ENCODE assay signal across 8 mouse cellular contexts in the genomic region with DNA sequence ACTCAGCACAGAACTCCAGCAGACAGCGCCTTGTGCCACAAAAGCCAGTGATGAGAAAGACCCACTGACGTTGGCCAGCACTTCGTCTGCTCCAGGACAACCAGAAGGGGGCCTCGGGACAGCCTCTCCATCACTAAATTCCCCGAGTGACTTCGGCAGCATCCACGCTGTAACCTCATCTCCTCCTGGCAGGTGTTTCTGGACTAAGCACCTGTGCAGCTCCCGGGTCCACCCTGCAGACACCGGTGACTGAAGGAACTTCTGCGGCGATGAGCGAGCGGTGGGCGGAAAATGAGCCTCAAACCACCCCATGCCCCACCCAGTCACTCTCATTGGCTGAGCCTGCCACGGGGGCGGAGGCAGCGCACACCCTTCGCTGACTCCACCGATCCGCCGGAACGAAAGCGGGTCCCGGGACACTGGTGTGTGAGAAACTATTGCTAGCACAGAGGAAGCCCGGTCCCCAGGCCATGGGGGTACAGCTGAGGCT. TPM values are rescaled to one million over a fixed set of nuclear protein-coding genes. Genes with fewer than 3 reads are reported as not detected.
DNase-seq lines count a peak whose midpoint lies in the region; ATAC-seq and TF ChIP-seq lines count a peak whose summit lies in the region.

A gene (plus strand): TSS at position 378 of the 490 bp plus-strand sequence.

- TF ChIP-seq CTCF in E14TG2a.4 (conservative IDR thresholded peaks at IDR 0.05; ENCODE audit: low read length), result no peak

- peak; percentile 36 for DNase-seq in adrenal gland, adult 8-10 months
- peak; percentile 88 for DNase-seq in forebrain, embryonic 11.5 days (ENCODE audit: low spot score)
- peak; percentile 23 to 66 for DNase-seq in spleen, postnatal 10 days (ENCODE audit: low spot score in 2 of 2)
- DNase-seq in cerebellum, adult 9-11 months, result no peak

- 1% methylated on average over 25 of the region's 25 CpGs for WGBS in forebrain, embryonic 11.5 days
- 0% methylated on average over 25 of the region's 25 CpGs for WGBS in hindbrain, embryonic 12.5 days
- WGBS in limb, embryonic 15.5 days, result under 1% methylated on average over 25 of the region's 25 CpGs
- under 1% methylated on average over 25 of the region's 25 CpGs for WGBS in midbrain, embryonic 16.5 days

- peak within 1 kb of the TSS; percentile 32; the same call in 1 of the 2 replicates for H3K9ac ChIP-seq in forebrain, embryonic 11.5 days (ENCODE audit: low read length)
- H3K9ac ChIP-seq in hindbrain, embryonic 12.5 days, result 0 out of 2 replicates have a peak within 1 kb of the TSS, but pooled peaks have one; percentile 27
- H3K9ac ChIP-seq in limb, embryonic 15.5 days, result peak within 1 kb of the TSS; percentile 42
- peak within 1 kb of the TSS; percentile 52 for H3K9ac ChIP-seq in midbrain, embryonic 16.5 days (ENCODE audit: low read depth, low read length)

- no peaks in the 10 kb centered on the region for H3K9me3 ChIP-seq in E14TG2a.4 (ENCODE audit: low read length)
- H3K9me3 ChIP-seq in forebrain, embryonic 11.5 days (ENCODE audit: control insufficient read depth, low read length), result no peaks in the 10 kb centered on the region
- no peaks in the 10 kb centered on the region for H3K9me3 ChIP-seq in hindbrain, embryonic 12.5 days (replicated peaks)
- no peaks in the 10 kb centered on the region for H3K9me3 ChIP-seq in limb, embryonic 15.5 days
- H3K9me3 ChIP-seq in midbrain, embryonic 16.5 days (replicated peaks; ENCODE audit: control insufficient read depth, low read length, poor library complexity, severe bottlenecking), result no peaks in the 10 kb centered on the region

- H3K36me3 ChIP-seq in E14TG2a.4 (ENCODE audit: insufficient read depth, low read length), result no peaks in the 10 kb centered on the region
- H3K36me3 ChIP-seq in forebrain, embryonic 11.5 days (ENCODE audit: control insufficient read depth, insufficient read depth, low read length), result no peaks in the 10 kb centered on the region
- H3K36me3 ChIP-seq in hindbrain, embryonic 12.5 days, result no peaks in the 10 kb centered on the region
- no peaks in the 10 kb centered on the region for H3K36me3 ChIP-seq in limb, embryonic 15.5 days
- no peaks in the 10 kb centered on the region for H3K36me3 ChIP-seq in midbrain, embryonic 16.5 days (ENCODE audit: control insufficient read depth, insufficient read depth, low read length)

- peak; percentile 96 for ATAC-seq in forebrain, embryonic 11.5 days (replicated peaks; ENCODE audit: low FRiP score)
- ATAC-seq in hindbrain, embryonic 12.5 days (ENCODE audit: low FRiP score), result peak; percentile 95
- ATAC-seq in limb, embryonic 15.5 days (ENCODE audit: insufficient number of reproducible peaks, low FRiP score, low TSS enrichment, low read depth), result peak; percentile 84
- peak; percentile 91 for ATAC-seq in midbrain, embryonic 16.5 days

- H3K27ac ChIP-seq in forebrain, embryonic 11.5 days (ENCODE audit: low read depth, low read length), result no peak within 1 kb of the TSS
- no peak within 1 kb of the TSS for H3K27ac ChIP-seq in hindbrain, embryonic 12.5 days
- no peak within 1 kb of the TSS for H3K27ac ChIP-seq in limb, embryonic 15.5 days
- no peak within 1 kb of the TSS for H3K27ac ChIP-seq in midbrain, embryonic 16.5 days (ENCODE audit: low read length)

- peaks cover 47% of the 10 kb centered on the region for H3K27me3 ChIP-seq in E14TG2a.4 (ENCODE audit: insufficient read depth, low read length)
- H3K27me3 ChIP-seq in forebrain, embryonic 11.5 days (ENCODE audit: control insufficient read depth, insufficient read depth, low read length), result peaks cover 12% of the 10 kb centered on the region
- H3K27me3 ChIP-seq in hindbrain, embryonic 12.5 days, result peaks cover 39% of the 10 kb centered on the region
- H3K27me3 ChIP-seq in limb, embryonic 15.5 days, result peaks cover 28% of the 10 kb centered on the region
- peaks cover 10% of the 10 kb centered on the region for H3K27me3 ChIP-seq in midbrain, embryonic 16.5 days (ENCODE audit: control insufficient read depth, insufficient read depth, low read depth, low read length)

- H3K4me1 ChIP-seq in E14TG2a.4 (replicated peaks; ENCODE audit: low read depth, low read length), result peaks cover 22% of the 10 kb centered on the region
- 0 out of 2 replicates have a peak, but pooled peaks cover 2% of the 10 kb centered on the region for H3K4me1 ChIP-seq in forebrain, embryonic 11.5 days (replicated peaks; ENCODE audit: control insufficient read depth, insufficient read depth, low read length)
- peaks cover 8% of the 10 kb centered on the region for H3K4me1 ChIP-seq in hindbrain, embryonic 12.5 days
- H3K4me1 ChIP-seq in limb, embryonic 15.5 days, result peaks cover 13% of the 10 kb centered on the region
- H3K4me1 ChIP-seq in midbrain, embryonic 16.5 days (ENCODE audit: control insufficient read depth, insufficient read depth, low read length), result peaks cover 11% of the 10 kb centered on the region; the same call in 1 of the 2 replicates

- H3K4me2 ChIP-seq in forebrain, embryonic 11.5 days (ENCODE audit: low read depth, low read length, severe bottlenecking), result peak within 1 kb of the TSS; percentile 92
- peak within 1 kb of the TSS; percentile 95 for H3K4me2 ChIP-seq in hindbrain, embryonic 12.5 days (replicated peaks)
- peak within 1 kb of the TSS; percentile 81 for H3K4me2 ChIP-seq in limb, embryonic 15.5 days
- peak within 1 kb of the TSS; percentile 99 for H3K4me2 ChIP-seq in midbrain, embryonic 16.5 days (ENCODE audit: low read length)

- peak within 1 kb of the TSS; percentile 80 for H3K4me3 ChIP-seq in E14TG2a.4 (replicated peaks; ENCODE audit: low read length)
- peak within 1 kb of the TSS; percentile 35 for H3K4me3 ChIP-seq in forebrain, embryonic 11.5 days (ENCODE audit: low read depth, low read length)
- H3K4me3 ChIP-seq in hindbrain, embryonic 12.5 days, result peak within 1 kb of the TSS; percentile 47
- peak within 1 kb of the TSS; percentile 50 for H3K4me3 ChIP-seq in limb, embryonic 15.5 days
- peak within 1 kb of the TSS; percentile 50 for H3K4me3 ChIP-seq in midbrain, embryonic 16.5 days (ENCODE audit: low read depth, low read length)

RNA-seq across cellular contexts. Expression of the gene that starts here (rescaled TPM):
- 1 to 10 TPM in 1 of 4 experiments, under 1 TPM in 3; 0.24 to 3.5 (median 0.60) TPM for total RNA-seq in adrenal gland, adult 8-10 months (2022)
- polyA plus RNA-seq in forebrain, embryonic 11.5 days (2014; fragmentation: Nextera tagmentation; extraction: Ambion mirVana), result 0.20 and 1.1 TPM in 2 replicates
- 0.62 and 1.5 TPM in 2 replicates for polyA plus RNA-seq in hindbrain, embryonic 12.5 days (2016; fragmentation: Nextera tagmentation; extraction: Ambion mirVana)
- 24.8 and 27.7 TPM in 2 replicates for polyA plus RNA-seq in limb, embryonic 15.5 days (2015; fragmentation: Nextera tagmentation; extraction: Ambion mirVana)
- 0.54 and 0.70 TPM in 2 replicates for polyA plus RNA-seq in midbrain, embryonic 16.5 days (2015; fragmentation: Nextera tagmentation; extraction: Ambion mirVana)

Comparison
In these comparisons a context has a peak if more than half of its experiments do, and no peak if none do; other contexts are left out.
1. RNA of the gene that starts here (polyA plus RNA-seq): 24.8 to 27.7 TPM in limb, embryonic 15.5 days; 0.20 to 1.1 TPM in forebrain, embryonic 11.5 days, 0.62 to 1.5 TPM in hindbrain, embryonic 12.5 days and 0.54 to 0.70 TPM in midbrain, embryonic 16.5 days; every median in the first group is over 10 times any median in the second.
2. Peak in ATAC-seq, H3K4me3 ChIP-seq, H3K9ac ChIP-seq and H3K4me2 ChIP-seq in midbrain, embryonic 16.5 days; RNA of the gene not detected or under 1 TPM.
3. Peak in every context shown above with its lines, with median percentiles within 50 percentile points of each other: H3K4me3 ChIP-seq, ATAC-seq, H3K4me2 ChIP-seq and H3K9ac ChIP-seq.